8 mouse cellular contexts compared by ENCODE assay signal in genomic region chr5:104508195-104508891, GRCm38 (mm10). TPM values are rescaled to one million over a fixed set of nuclear protein-coding genes. Genes with fewer than 3 reads are reported as not detected.
DNase-seq lines count a peak whose midpoint lies in the region; ATAC-seq and TF ChIP-seq lines count a peak whose summit lies in the region.

BC005561 (plus strand) TSS chr5:104508352.

- peaks cover 0 to 4% of the 10 kb centered on the region in 2 experiments for H3K36me3 ChIP-seq in CH12.LX (replicated peaks in 1 of 2; ENCODE audit: control insufficient read depth in 1 of 2, insufficient read depth in 1 of 2, low read length in 1 of 2)
- H3K36me3 ChIP-seq in forebrain, embryonic 12.5 days (replicated peaks) = peaks cover 26% of the 10 kb centered on the region
- no peaks in the 10 kb centered on the region; the same call in none of the 2 replicates for H3K36me3 ChIP-seq in liver, postnatal 0 days (replicated peaks; ENCODE audit: insufficient read depth, low read length)
- H3K36me3 ChIP-seq in neural tube, embryonic 14.5 days (ENCODE audit: control insufficient read depth, insufficient read depth, low read length) = no peaks in the 10 kb centered on the region; the same call in 1 of the 2 replicates

- TF ChIP-seq POLR2A in CH12.LX (IDR thresholded peaks at IDR 0.05; ENCODE audit: low read depth, low read length) = peak; percentile 73

- no peak; the same call in 1 of the 2 replicates for TF ChIP-seq RAD21 in CH12.LX (IDR thresholded peaks at IDR 0.05; ENCODE audit: low read depth, low read length)

- DNase-seq in CH12.LX (ENCODE audit: extremely low read depth) = peak; percentile 71
- peak; percentile 51 for DNase-seq in c-Kit-positive CD71-positive TER-119-negative erythroid progenitor cells, embryonic 14.5 days (ENCODE audit: low read depth)
- DNase-seq in heart, postnatal 10 days = peak; percentile 91 to 92
- peak; percentile 38 for DNase-seq in large intestine, adult 2 months (ENCODE audit: low read depth, low spot score)
- DNase-seq in liver, postnatal 0 days = peak; percentile 87
- DNase-seq in testis, postnatal 10 days (ENCODE audit: low spot score) = peak; percentile 91

- intact Hi-C loops in heart, postnatal 10 days (cut with DNase I) = no loop called here

- H3K27me3 ChIP-seq in CH12.LX (replicated peaks) = no peaks in the 10 kb centered on the region
- no peaks in the 10 kb centered on the region for H3K27me3 ChIP-seq in forebrain, embryonic 12.5 days
- no peaks in the 10 kb centered on the region for H3K27me3 ChIP-seq in liver, postnatal 0 days (ENCODE audit: insufficient read depth, low read length)
- no peaks in the 10 kb centered on the region for H3K27me3 ChIP-seq in neural tube, embryonic 14.5 days (ENCODE audit: control insufficient read depth, insufficient read depth, low read length)

- H3K4me2 ChIP-seq in CH12.LX (ENCODE audit: insufficient read depth, low read depth, poor library complexity, severe bottlenecking) = peak within 1 kb of the TSS; percentile 81
- H3K4me2 ChIP-seq in forebrain, embryonic 12.5 days = peak within 1 kb of the TSS; percentile 67
- H3K4me2 ChIP-seq in liver, postnatal 0 days (ENCODE audit: low read depth, low read length) = peak within 1 kb of the TSS; percentile 69
- peak within 1 kb of the TSS; percentile 74 for H3K4me2 ChIP-seq in neural tube, embryonic 14.5 days (ENCODE audit: low read depth, low read length)

- peak within 1 kb of the TSS; percentile 39 for H3K9ac ChIP-seq in CH12.LX (ENCODE audit: insufficient read depth, low read depth)
- peak within 1 kb of the TSS; percentile 82 for H3K9ac ChIP-seq in forebrain, embryonic 12.5 days
- H3K9ac ChIP-seq in liver, postnatal 0 days (replicated peaks) = peak within 1 kb of the TSS; percentile 90
- H3K9ac ChIP-seq in neural tube, embryonic 14.5 days (replicated peaks; ENCODE audit: low read depth, low read length) = peak within 1 kb of the TSS; percentile 93

- peak; percentile 94 for ATAC-seq in forebrain, embryonic 12.5 days (ENCODE audit: low FRiP score)
- ATAC-seq in liver, postnatal 0 days = peak; percentile 94
- ATAC-seq in neural tube, embryonic 14.5 days (ENCODE audit: low read depth) = peak; percentile 94

- H3K4me3 ChIP-seq in CH12.LX (replicated peaks in 1 of 3; ENCODE audit: low read depth in 2 of 3, low read length in 2 of 3, poor library complexity in 1 of 3) = peak within 1 kb of the TSS; percentile 76 to 99 (median 79)
- H3K4me3 ChIP-seq in forebrain, embryonic 12.5 days (replicated peaks) = peak within 1 kb of the TSS; percentile 82
- peak within 1 kb of the TSS; percentile 64 for H3K4me3 ChIP-seq in liver, postnatal 0 days (ENCODE audit: low read depth, low read length)
- peak within 1 kb of the TSS; percentile 93 for H3K4me3 ChIP-seq in neural tube, embryonic 14.5 days (ENCODE audit: low read depth, low read length)

- TF ChIP-seq EP300 in CH12.LX (IDR thresholded peaks at IDR 0.05; ENCODE audit: low read length) = no peak
- TF ChIP-seq EP300 in liver, postnatal 0 days (IDR thresholded peaks at IDR 0.05; ENCODE audit: low read depth) = no peak

- peaks cover 3% of the 10 kb centered on the region for H3K9me3 ChIP-seq in CH12.LX (replicated peaks; ENCODE audit: low read length)
- H3K9me3 ChIP-seq in forebrain, embryonic 12.5 days = peaks cover 10% of the 10 kb centered on the region; the same call in 1 of the 2 replicates
- H3K9me3 ChIP-seq in liver, postnatal 0 days (ENCODE audit: low read length) = no peaks in the 10 kb centered on the region
- H3K9me3 ChIP-seq in neural tube, embryonic 14.5 days (ENCODE audit: control insufficient read depth, low read length) = no peaks in the 10 kb centered on the region

- TF ChIP-seq CTCF in CH12.LX (conservative IDR thresholded peaks at IDR 0.05 in 1 of 2, IDR thresholded peaks at IDR 0.05 in 1 of 2; ENCODE audit: low read depth in 2 of 2, low read length in 2 of 2) = no peak
- TF ChIP-seq CTCF in liver, postnatal 0 days (IDR thresholded peaks at IDR 0.05; ENCODE audit: low read depth) = no peak

- in situ Hi-C loops in CH12.LX (cut with MboI; ENCODE audit: low pct_ligation_motif_present, low pct_unique_long_range_greater_than_20kb, low sequenced_read_pairs) = no loop called here

- dilution Hi-C loops in CH12.LX (cut with MboI; ENCODE audit: extremely low pct_ligation_motif_present, extremely low pct_unique_long_range_greater_than_20kb, low sequenced_read_pairs) = no loop called here

- WGBS in forebrain, embryonic 12.5 days = under 1% methylated on average over 72 of the region's 83 CpGs
- under 1% methylated on average over 83 of the region's 83 CpGs for WGBS in large intestine, adult 2 months
- WGBS in liver, postnatal 0 days (ENCODE audit: insufficient replicate concordance) = 1% methylated on average over 39 of the region's 83 CpGs
- under 1% methylated on average over 56 of the region's 83 CpGs for WGBS in neural tube, embryonic 14.5 days

- H3K27ac ChIP-seq in CH12.LX (ENCODE audit: insufficient read depth, low read depth) = 0 out of 2 replicates have a peak within 1 kb of the TSS, but pooled peaks have one; percentile 34
- peak within 1 kb of the TSS; percentile 90 for H3K27ac ChIP-seq in forebrain, embryonic 12.5 days
- H3K27ac ChIP-seq in liver, postnatal 0 days (ENCODE audit: low read depth) = peak within 1 kb of the TSS; percentile 92
- H3K27ac ChIP-seq in neural tube, embryonic 14.5 days (ENCODE audit: low read depth, low read length) = peak within 1 kb of the TSS; percentile 90

- H3K4me1 ChIP-seq in CH12.LX (ENCODE audit: control insufficient read depth in 1 of 2, insufficient read depth in 2 of 2) = peaks cover 0 to 10% of the 10 kb centered on the region in 2 experiments; a peak in 2 of 4 replicates
- H3K4me1 ChIP-seq in forebrain, embryonic 12.5 days = peaks cover 10% of the 10 kb centered on the region
- peaks cover 6% of the 10 kb centered on the region; the same call in 1 of the 2 replicates for H3K4me1 ChIP-seq in liver, postnatal 0 days (ENCODE audit: insufficient read depth)
- peaks cover 12% of the 10 kb centered on the region for H3K4me1 ChIP-seq in neural tube, embryonic 14.5 days (ENCODE audit: control insufficient read depth, insufficient read depth, low read length)

- peaks cover 20% of the 10 kb centered on the region; the same call in 1 of the 2 replicates for H3K79me2 ChIP-seq in CH12.LX (replicated peaks; ENCODE audit: control insufficient read depth, extremely low read depth, insufficient read depth, poor library complexity, severe bottlenecking)

TF ChIP-seq in CH12.LX, 34 proteins besides CTCF, POLR2A, EP300 and RAD21:
- no peak for TF ChIP-seq MAX (IDR thresholded peaks at IDR 0.05; ENCODE audit: low read length)
- no peak for TF ChIP-seq MEF2A (IDR thresholded peaks at IDR 0.05; ENCODE audit: borderline replicate concordance, low read depth, low read length)
- peak; percentile 47; the same call in 1 of the 2 replicates for TF ChIP-seq MXI1 (IDR thresholded peaks at IDR 0.05; ENCODE audit: low read depth, low read length)
- TF ChIP-seq ZC3H11A (IDR thresholded peaks at IDR 0.05; ENCODE audit: low read depth, low read length) = no peak
- 0 out of 2 replicates have a peak, but pooled peaks have one; percentile 13 for TF ChIP-seq HCFC1 (IDR thresholded peaks at IDR 0.05; ENCODE audit: low read depth, low read length)
- 0 out of 2 replicates have a peak, but pooled peaks have one; percentile 28 for TF ChIP-seq UBTF (IDR thresholded peaks at IDR 0.05; ENCODE audit: low read depth, low read length)
- TF ChIP-seq JUN (IDR thresholded peaks at IDR 0.05; ENCODE audit: insufficient read depth, low read depth, low read length) = no peak
- peak; percentile 47; the same call in 1 of the 2 replicates for TF ChIP-seq MAZ (IDR thresholded peaks at IDR 0.05; ENCODE audit: low read depth, low read length)
- no peak for TF ChIP-seq ZNF384 (IDR thresholded peaks at IDR 0.05; ENCODE audit: low read depth, low read length)
- TF ChIP-seq SMC3 (IDR thresholded peaks at IDR 0.05; ENCODE audit: low read depth, low read length) = no peak
- TF ChIP-seq NRF1 (IDR thresholded peaks at IDR 0.05; ENCODE audit: low read depth, low read length) = peak; percentile 83
- peak; percentile 54; the same call in 1 of the 2 replicates for TF ChIP-seq NELFE (IDR thresholded peaks at IDR 0.05; ENCODE audit: low read depth, low read length)
- TF ChIP-seq ETS1 (conservative IDR thresholded peaks at IDR 0.05; ENCODE audit: low read depth, low read length) = no peak
- 0 out of 2 replicates have a peak, but pooled peaks have one; percentile 9 for TF ChIP-seq IRF4 (IDR thresholded peaks at IDR 0.05; ENCODE audit: low read depth, low read length)
- TF ChIP-seq SIN3A (IDR thresholded peaks at IDR 0.05; ENCODE audit: low read length) = 0 out of 2 replicates have a peak, but pooled peaks have one; percentile 22
- TF ChIP-seq CHD1 (IDR thresholded peaks at IDR 0.05; ENCODE audit: low read depth, low read length) = no peak

RNA-seq across cellular contexts. Expression of gene BC005561, which starts in this region (rescaled TPM):
- total RNA-seq in CH12.LX (2012; rRNA removed) (1.8 and 2.1 TPM in 2 replicates), CH12.LX (2014; rRNA removed) (2.5 and 3.0 TPM in 2 replicates)
- polyA plus RNA-seq in CH12.LX (2012; ENCODE audit: insufficient read length, low read depth) = 3.9 and 4.0 TPM in 2 replicates
- polyA plus RNA-seq in forebrain, embryonic 12.5 days (2016; fragmentation: Nextera tagmentation; extraction: Ambion mirVana) = 17.2 and 17.5 TPM in 2 replicates
- total RNA-seq in heart, postnatal 10 days (2021) = 1 to 10 TPM; 7.0 to 7.4 TPM
- 0.35 and 0.91 TPM in 2 replicates for polyA plus RNA-seq in large intestine, adult 2 months (2012; rRNA removed)
- 2.6 and 3.0 TPM in 2 replicates for polyA plus RNA-seq in liver, postnatal 0 days (2015; fragmentation: Nextera tagmentation; extraction: Ambion mirVana)
- 16.9 and 17.0 TPM in 2 replicates for polyA plus RNA-seq in neural tube, embryonic 14.5 days (2014; fragmentation: Nextera tagmentation; extraction: Ambion mirVana)

Comparison
In these comparisons a context has a peak if more than half of its experiments do, and no peak if none do; other contexts are left out.
1. Peak in every context shown above with its lines: DNase-seq, ATAC-seq, H3K4me3 ChIP-seq and H3K27ac ChIP-seq.
2. Peak in DNase-seq in large intestine, adult 2 months; RNA of the gene not detected or under 1 TPM.
3. DNase-seq: peak in every context shown above with its lines; median percentile 92 in heart, postnatal 10 days; 91 in testis, postnatal 10 days; 87 in liver, postnatal 0 days; 71 in CH12.LX; 51 in c-Kit-positive CD71-positive TER-119-negative erythroid progenitor cells, embryonic 14.5 days; 38 in large intestine, adult 2 months.
4. H3K27ac ChIP-seq: peak in every context shown above with its lines; median percentile 92 in liver, postnatal 0 days; 90 in forebrain, embryonic 12.5 days; 90 in neural tube, embryonic 14.5 days; 34 in CH12.LX.
5. H3K9ac ChIP-seq: peak in every context shown above with its lines; median percentile 93 in neural tube, embryonic 14.5 days; 90 in liver, postnatal 0 days; 82 in forebrain, embryonic 12.5 days; 39 in CH12.LX.